Mouse (Mus musculus): ENCODE results near the gene Zfp819. TPM values are rescaled to one million over a fixed set of nuclear protein-coding genes. Genes with fewer than 3 reads are reported as not detected.

The Zfp819 gene
- 0.34 and 0.43 TPM in 2 replicates for polyA plus RNA-seq (2015; fragmentation: Nextera tagmentation; extraction: Ambion mirVana)

GRCm38 (mm10) chr7:43606896-43607742 lies at the start of gene Zfp819:
Gene Zfp819 (plus strand): TSS chr7:43607169.

GRCm38 (mm10) chr7:43562006-43562633 lies 44.8 kb upstream of the Zfp819 start, which contains the start of gene Zfp658:
Gene Zfp658 (plus strand): TSS chr7:43562256.

GRCm38 (mm10) chr7:43579440-43580171 lies 27.4 kb upstream of the Zfp819 start, which contains the start of gene Zfp719:
Gene Zfp719 (plus strand): TSS chr7:43579610.

GRCm38 (mm10) chr7:43634500-43634899 lies 27.5 kb downstream of the Zfp819 start, which contains the start of gene Ceacam18:
Gene Ceacam18 (plus strand): TSS chr7:43634707.

GRCm38 (mm10) chr7:43660002-43660401 lies 53.0 kb downstream of the Zfp819 start, which contains the start of gene Siglece:
Gene Siglece (minus strand): TSS chr7:43660161.

Other genes with a start within 250 kb of the Zfp819 start
- gene Siglecg, start 199.0 kb upstream of the Zfp819 start, polyA plus RNA-seq (2015; fragmentation: Nextera tagmentation; extraction: Ambion mirVana), result not detected in 2 replicates
- gene Lim2, start 179.5 kb upstream of the Zfp819 start, polyA plus RNA-seq (2015; fragmentation: Nextera tagmentation; extraction: Ambion mirVana), result not detected in 2 replicates
- gene Nkg7, start 170.1 kb upstream of the Zfp819 start, polyA plus RNA-seq (2015; fragmentation: Nextera tagmentation; extraction: Ambion mirVana), result not detected in 2 replicates
- not detected in 2 replicates for gene Cldnd2, start 166.4 kb upstream of the Zfp819 start, polyA plus RNA-seq (2015; fragmentation: Nextera tagmentation; extraction: Ambion mirVana)
- 158 and 160 TPM in 2 replicates for gene Etfb, start 163.1 kb upstream of the Zfp819 start, polyA plus RNA-seq (2015; fragmentation: Nextera tagmentation; extraction: Ambion mirVana)
- 0.35 TPM in 1 of 2 replicates, not detected in the other for gene Gm45233, start 163.0 kb upstream of the Zfp819 start, polyA plus RNA-seq (2015; fragmentation: Nextera tagmentation; extraction: Ambion mirVana)
- gene Vsig10l, start 144.0 kb upstream of the Zfp819 start, polyA plus RNA-seq (2015; fragmentation: Nextera tagmentation; extraction: Ambion mirVana), result 22.5 and 30.7 TPM in 2 replicates
- 12.7 and 16.4 TPM in 2 replicates for gene Iglon5, start 117.1 kb upstream of the Zfp819 start, polyA plus RNA-seq (2015; fragmentation: Nextera tagmentation; extraction: Ambion mirVana)
- gene 4931406B18Rik, start 101.2 kb upstream of the Zfp819 start, polyA plus RNA-seq (2015; fragmentation: Nextera tagmentation; extraction: Ambion mirVana), result not detected in 2 replicates
- gene Cd33, start 62.7 kb upstream of the Zfp819 start, polyA plus RNA-seq (2015; fragmentation: Nextera tagmentation; extraction: Ambion mirVana), result 1.9 and 2.0 TPM in 2 replicates
- gene Zfp658, start 44.9 kb upstream of the Zfp819 start, polyA plus RNA-seq (2015; fragmentation: Nextera tagmentation; extraction: Ambion mirVana), result 3.7 and 3.9 TPM in 2 replicates
- 8.9 and 9.6 TPM in 2 replicates for gene Zfp719, start 27.6 kb upstream of the Zfp819 start, polyA plus RNA-seq (2015; fragmentation: Nextera tagmentation; extraction: Ambion mirVana)
- not detected in 2 replicates for gene Ceacam18, start 27.5 kb downstream of the Zfp819 start, polyA plus RNA-seq (2015; fragmentation: Nextera tagmentation; extraction: Ambion mirVana)
- 0.31 and 0.66 TPM in 2 replicates for gene Siglece, start 53.0 kb downstream of the Zfp819 start, polyA plus RNA-seq (2015; fragmentation: Nextera tagmentation; extraction: Ambion mirVana)
- 13.4 and 16.4 TPM in 2 replicates for gene Ctu1, start 64.8 kb downstream of the Zfp819 start, polyA plus RNA-seq (2015; fragmentation: Nextera tagmentation; extraction: Ambion mirVana)
- gene Klk14, start 83.2 kb downstream of the Zfp819 start, polyA plus RNA-seq (2015; fragmentation: Nextera tagmentation; extraction: Ambion mirVana), result not detected in 2 replicates
- 0.24 and 0.25 TPM in 2 replicates for gene Klk13, start 105.4 kb downstream of the Zfp819 start, polyA plus RNA-seq (2015; fragmentation: Nextera tagmentation; extraction: Ambion mirVana)
- gene Klk12, start 161.7 kb downstream of the Zfp819 start, polyA plus RNA-seq (2015; fragmentation: Nextera tagmentation; extraction: Ambion mirVana), result not detected in 2 replicates
- not detected in 2 replicates for gene Klk11, start 167.4 kb downstream of the Zfp819 start, polyA plus RNA-seq (2015; fragmentation: Nextera tagmentation; extraction: Ambion mirVana)
- gene Klk10, start 173.9 kb downstream of the Zfp819 start, polyA plus RNA-seq (2015; fragmentation: Nextera tagmentation; extraction: Ambion mirVana), result 0.28 and 0.54 TPM in 2 replicates
- gene Klk9, start 184.7 kb downstream of the Zfp819 start, polyA plus RNA-seq (2015; fragmentation: Nextera tagmentation; extraction: Ambion mirVana), result 0.23 TPM in 1 of 2 replicates, not detected in the other
- 11.5 and 15.1 TPM in 2 replicates for gene Klk8, start 190.4 kb downstream of the Zfp819 start, polyA plus RNA-seq (2015; fragmentation: Nextera tagmentation; extraction: Ambion mirVana)
- gene Klk7, start 204.1 kb downstream of the Zfp819 start, polyA plus RNA-seq (2015; fragmentation: Nextera tagmentation; extraction: Ambion mirVana), result 0.11 and 0.15 TPM in 2 replicates
- gene Klk6, start 217.3 kb downstream of the Zfp819 start, polyA plus RNA-seq (2015; fragmentation: Nextera tagmentation; extraction: Ambion mirVana), result not detected in 2 replicates
- not detected in 2 replicates for gene Klk5, start 234.8 kb downstream of the Zfp819 start, polyA plus RNA-seq (2015; fragmentation: Nextera tagmentation; extraction: Ambion mirVana)

Data from neural tube, postnatal 0 days (tissue).